Mouse (Mus musculus) MEL (cell line): ENCODE data around the gene Il17rb. TPM values are rescaled to one million over a fixed set of nuclear protein-coding genes. Genes with fewer than 3 reads are reported as not detected.

Source experiments
- DNase-seq: peaks from one replicate; pipeline ENCODE4 v3.0.0; 2011; ENCODE audit warnings: low read depth, low spot score
- H3K27ac ChIP-seq: 2 replicates; pipeline ENCODE4 v1.5.1; 2012; ENCODE audit warnings: low read depth, mild to moderate bottlenecking, control low read depth, low read length, moderate library complexity; ENCODE audit not compliant: control insufficient read depth
- H3K27me3 ChIP-seq, 2 experiments: fragments of 150-350 bp in 1 of 2; sonication (generic) in 1 of 2; 2 replicates each; pipeline ENCODE4 v1.6.1; 2012; ENCODE audit warnings: low read length in 2 of 2, mild to moderate bottlenecking in 2 of 2, improper control_type of control experiment in 1 of 2, moderate library complexity in 1 of 2; ENCODE audit not compliant: insufficient read depth in 2 of 2, control insufficient read depth in 1 of 2
- H3K36me3 ChIP-seq, 2 experiments: 2 replicates each; pipeline ENCODE4 v1.6.1; 2012 to 2014; ENCODE audit warnings: low read length in 2 of 2, improper control_type of control experiment in 1 of 2, inconsistent platforms in 1 of 2, mild to moderate bottlenecking in 1 of 2; ENCODE audit not compliant: insufficient read depth in 2 of 2, control insufficient read depth in 1 of 2
- H3K4me1 ChIP-seq, 2 experiments: fragments of 150-350 bp in 1 of 2; sonication (generic) in 1 of 2; 2 replicates each; pipeline ENCODE4 v1.6.1; 2012; ENCODE audit warnings: low read length in 2 of 2, improper control_type of control experiment in 1 of 2, mild to moderate bottlenecking in 1 of 2; ENCODE audit not compliant: insufficient read depth in 2 of 2, control insufficient read depth in 1 of 2
- H3K4me3 ChIP-seq, 2 experiments: fragments of 150-350 bp in 1 of 2; sonication (generic) in 1 of 2; 2 replicates each; pipeline ENCODE4 v1.5.1; 2012; ENCODE audit warnings: low read depth in 2 of 2, low read length in 2 of 2, mild to moderate bottlenecking in 2 of 2, moderate library complexity in 2 of 2, control low read depth in 1 of 2, improper control_type of control experiment in 1 of 2; ENCODE audit not compliant: control insufficient read depth in 1 of 2, insufficient read depth in 1 of 2
- H3K79me2 ChIP-seq: 2 replicates; pipeline ENCODE4 v1.6.1; 2012; ENCODE audit warnings: mild to moderate bottlenecking, low read length, moderate library complexity; ENCODE audit not compliant: control insufficient read depth, poor library complexity, insufficient read depth
- H3K9ac ChIP-seq: 2 replicates; pipeline ENCODE4 v1.6.1; 2012; ENCODE audit warnings: low read depth, mild to moderate bottlenecking, control low read depth, low read length, moderate library complexity; ENCODE audit not compliant: control insufficient read depth, poor library complexity, severe bottlenecking
- H3K9me3 ChIP-seq: fragments of 150-350 bp; sonication (generic); replicated peaks from 2 replicates; pipeline ENCODE4 v1.6.1; 2012; ENCODE audit warnings: mild to moderate bottlenecking, low read length, improper control_type of control experiment, moderate library complexity; ENCODE audit not compliant: insufficient read depth
- CTCF ChIP-seq, 3 experiments: IDR thresholded peaks in 2 of 3; conservative IDR thresholded peaks in 1 of 3; 2 replicates each; pipeline ENCODE4 v1.5.1; 2011 to 2012; ENCODE audit warnings: low read length in 3 of 3, low read depth in 2 of 3, mild to moderate bottlenecking in 2 of 3, improper control_type of control experiment in 1 of 3, inconsistent platforms in 1 of 3, mixed read lengths in 1 of 3, moderate library complexity in 1 of 3; ENCODE audit not compliant: control insufficient read depth in 1 of 3, insufficient read depth in 1 of 3, poor library complexity in 1 of 3, severe bottlenecking in 1 of 3
- ETS1 ChIP-seq: IDR thresholded peaks from 2 replicates; pipeline ENCODE4 v1.6.1; 2012; ENCODE audit warnings: low read depth, mild to moderate bottlenecking, inconsistent platforms, low read length, improper control_type of control experiment, moderate library complexity
- GABPA ChIP-seq: IDR thresholded peaks from 2 replicates; pipeline ENCODE4 v1.6.1; 2012; ENCODE audit warnings: low read depth, mild to moderate bottlenecking, inconsistent platforms, low read length, improper control_type of control experiment, moderate library complexity
- KAT2A ChIP-seq: conservative IDR thresholded peaks from 2 replicates; pipeline ENCODE4 v1.6.1; 2012; ENCODE audit warnings: low read depth, low read length, improper control_type of control experiment, inconsistent platforms
- MAZ ChIP-seq: IDR thresholded peaks from 2 replicates; pipeline ENCODE4 v1.6.1; 2012; ENCODE audit warnings: low read depth, mild to moderate bottlenecking, inconsistent platforms, low read length, improper control_type of control experiment
- MEF2A ChIP-seq: IDR thresholded peaks from 2 replicates; pipeline ENCODE4 v1.6.1; 2014; ENCODE audit warnings: low read depth, mild to moderate bottlenecking, inconsistent platforms, low read length, improper control_type of control experiment; ENCODE audit not compliant: poor library complexity, insufficient replicate concordance, severe bottlenecking; ENCODE audit errors: extremely low read depth
- MXI1 ChIP-seq: IDR thresholded peaks from 2 replicates; pipeline ENCODE4 v1.6.1; 2011; ENCODE audit warnings: mild to moderate bottlenecking, low read depth, low read length, improper control_type of control experiment
- NELFE ChIP-seq: IDR thresholded peaks from 2 replicates; pipeline ENCODE4 v1.6.1; 2011; ENCODE audit warnings: low read depth, low read length, improper control_type of control experiment
- NRF1 ChIP-seq: IDR thresholded peaks from 2 replicates; pipeline ENCODE4 v1.6.1; 2014; ENCODE audit warnings: low read depth, mild to moderate bottlenecking, inconsistent platforms, low read length, improper control_type of control experiment, moderate library complexity; ENCODE audit not compliant: poor library complexity, insufficient read depth, severe bottlenecking
- POLR2A ChIP-seq, 2 experiments: IDR thresholded peaks; 2 replicates each; pipeline ENCODE4 v1.6.1; 2011 to 2012; ENCODE audit warnings: low read length in 2 of 2, mild to moderate bottlenecking in 2 of 2, control low read depth in 1 of 2, improper control_type of control experiment in 1 of 2, low read depth in 1 of 2, moderate library complexity in 1 of 2; ENCODE audit not compliant: control insufficient read depth in 1 of 2, insufficient read depth in 1 of 2, poor library complexity in 1 of 2
- RAD21 ChIP-seq: IDR thresholded peaks from 2 replicates; pipeline ENCODE4 v1.6.1; 2011; ENCODE audit warnings: mild to moderate bottlenecking, low read depth, low read length, improper control_type of control experiment
- SIN3A ChIP-seq: IDR thresholded peaks from 2 replicates; pipeline ENCODE4 v1.6.1; 2012; ENCODE audit warnings: low read length, improper control_type of control experiment, inconsistent platforms
- SMC3 ChIP-seq: IDR thresholded peaks from 2 replicates; pipeline ENCODE4 v1.6.1; 2011; ENCODE audit warnings: low read depth, low read length, improper control_type of control experiment
- TBP ChIP-seq: IDR thresholded peaks from 2 replicates; pipeline ENCODE4 v1.8.0; 2011; ENCODE audit warnings: low read depth, low read length, improper control_type of control experiment
- TCF12 ChIP-seq: IDR thresholded peaks from 2 replicates; pipeline ENCODE4 v1.6.1; 2014; ENCODE audit warnings: low read depth, mild to moderate bottlenecking, inconsistent platforms, low read length, improper control_type of control experiment, moderate library complexity
- UBTF ChIP-seq: IDR thresholded peaks from 2 replicates; pipeline ENCODE4 v1.6.1; 2012; ENCODE audit warnings: low read depth, mild to moderate bottlenecking, inconsistent platforms, low read length, improper control_type of control experiment, moderate library complexity, borderline replicate concordance; ENCODE audit not compliant: insufficient read depth
- USF1 ChIP-seq: IDR thresholded peaks from 2 replicates; pipeline ENCODE4 v1.6.1; 2014; ENCODE audit warnings: low read depth, mild to moderate bottlenecking, inconsistent platforms, low read length, improper control_type of control experiment, moderate library complexity
- USF2 ChIP-seq, 2 experiments: IDR thresholded peaks; 2 replicates each; pipeline ENCODE4 v1.6.1; 2011 to 2012; ENCODE audit warnings: improper control_type of control experiment in 2 of 2, low read length in 2 of 2, borderline replicate concordance in 1 of 2, inconsistent platforms in 1 of 2, low read depth in 1 of 2, mild to moderate bottlenecking in 1 of 2; ENCODE audit not compliant: insufficient read depth in 1 of 2
- ZC3H11A ChIP-seq: IDR thresholded peaks from 2 replicates; pipeline ENCODE4 v1.6.1; 2012; ENCODE audit warnings: low read depth, mild to moderate bottlenecking, inconsistent platforms, low read length, improper control_type of control experiment
- polyA plus RNA-seq, 2 experiments: library from polyadenylated mRNA; stranded (reverse) in 1 of 2; unstranded in 1 of 2; fragments of >175 nt in 1 of 2; fragments of >200 nt in 1 of 2; gene quantifications; 2 replicates each; pipeline versions ENCODE4 v1.2.1 to v1.2.4; 2012; ENCODE audit warnings: low replicate concordance in 2 of 2, low read depth in 1 of 2; ENCODE audit not compliant: insufficient read length in 2 of 2, insufficient read depth in 1 of 2, missing spikeins in 1 of 2
- total RNA-seq: library from RNA; depleted of rRNA; stranded (reverse); fragments of 300-350 nt; gene quantifications from 2 replicates; pipeline ENCODE4 v1.2.3, GENCODE M21; 2012

The Il17rb gene
- total and polyA plus RNA-seq, 3 experiments: 0.08 to 0.13 TPM; not detected in 1

- H3K27ac ChIP-seq: no peak overlapping the region
- no peaks in the 10 kb centered on the region for H3K27me3 ChIP-seq
- no peak overlapping the region for H3K4me3 ChIP-seq
- no peaks in the 10 kb centered on the region for H3K9me3 ChIP-seq
- H3K4me1 ChIP-seq: peaks cover 2 to 3% of the 10 kb centered on the region in 2 experiments; a peak in 1 of 4 replicates
- TF ChIP-seq RAD21 (no peak), SIN3A (no peak), TBP (no peak), TCF12 (no peak), SMC3 (no peak), UBTF (no peak)
- TF ChIP-seq, all 39 proteins: peak for 0
- Histone ChIP-seq H3K9ac (no peak overlapping the region), H3K36me3 (peaks cover 0 to 4% of the 10 kb centered on the region in 2 experiments; a peak in 1 of 4 replicates), H3K79me2 (no peaks in the 10 kb centered on the region)
- no peak for DNase-seq
Observed at GRCm38 (mm10) chr14:29996000-29996751, 12.5 kb downstream of the Il17rb start.

GRCm38 (mm10) chr14:29994976-29995375, 13.7 kb downstream of the Il17rb start:
- TF ChIP-seq SIN3A (no peak), UBTF (no peak), ZC3H11A (no peak)
- H3K27me3 ChIP-seq: no peaks in the 10 kb centered on the region
- peaks cover 0 to 4% of the 10 kb centered on the region in 2 experiments; a peak in 1 of 4 replicates for H3K36me3 ChIP-seq
- 0 out of 4 replicates have a peak, but pooled peaks cover 0 to 3% of the 10 kb centered on the region in 2 experiments for H3K4me1 ChIP-seq
- no peak overlapping the region for H3K27ac ChIP-seq
- H3K9me3 ChIP-seq: no peaks in the 10 kb centered on the region
- no peak for DNase-seq
- no peak overlapping the region for H3K4me3 ChIP-seq
- H3K79me2 ChIP-seq: no peaks in the 10 kb centered on the region
- no peak overlapping the region for H3K9ac ChIP-seq

- Histone ChIP-seq H3K27ac (no peak overlapping the region), H3K36me3 (peaks cover 0 to 12% of the 10 kb centered on the region in 2 experiments; a peak in 2 of 4 replicates), H3K9ac (no peak overlapping the region), H3K27me3 (no peaks in the 10 kb centered on the region), H3K79me2 (no peaks in the 10 kb centered on the region), H3K4me3 (no peak overlapping the region), H3K4me1 (no peaks in the 10 kb centered on the region), H3K9me3 (no peaks in the 10 kb centered on the region)
- TF ChIP-seq NRF1: no peak
- TF ChIP-seq USF1: no peak
- no peak for TF ChIP-seq ZC3H11A
- TF ChIP-seq NELFE: no peak
- no peak for TF ChIP-seq ETS1
- TF ChIP-seq POLR2A (IDR thresholded peaks at IDR 0.05; ENCODE audit: control insufficient read depth in 1 of 2, insufficient read depth in 1 of 2, low read depth in 1 of 2, low read length in 2 of 2, poor library complexity in 1 of 2): no peak
- no peak for TF ChIP-seq MAZ
- no peak for TF ChIP-seq USF2 (IDR thresholded peaks at IDR 0.05; ENCODE audit: borderline replicate concordance in 1 of 2, insufficient read depth in 1 of 2, low read depth in 1 of 2, low read length in 2 of 2)
- no peak for TF ChIP-seq CTCF (IDR thresholded peaks at IDR 0.05 in 2 of 3, conservative IDR thresholded peaks at IDR 0.05 in 1 of 3; ENCODE audit: control insufficient read depth in 1 of 3, insufficient read depth in 1 of 3, low read depth in 2 of 3, low read length in 3 of 3, poor library complexity in 1 of 3, severe bottlenecking in 1 of 3)
- no peak for TF ChIP-seq MEF2A
- no peak for TF ChIP-seq SMC3
- no peak for TF ChIP-seq MXI1
- TF ChIP-seq SIN3A: no peak
- no peak for TF ChIP-seq KAT2A
- no peak for TF ChIP-seq GABPA
- no peak for DNase-seq
Observed at GRCm38 (mm10) chr14:29988337-29988736, 20.4 kb downstream of the Il17rb start.
